Mouse (Mus musculus): ENCODE data around the gene Palm2.
A peak's percentile ranks its signal among the peaks of the same experiment; 100 is the strongest.
"Not testable (repeated sequence)": the region's sequence is repeated elsewhere in the genome, so short reads cannot be mapped to it uniquely, and the experiment has no call there.

The Palm2 gene

DNA sequence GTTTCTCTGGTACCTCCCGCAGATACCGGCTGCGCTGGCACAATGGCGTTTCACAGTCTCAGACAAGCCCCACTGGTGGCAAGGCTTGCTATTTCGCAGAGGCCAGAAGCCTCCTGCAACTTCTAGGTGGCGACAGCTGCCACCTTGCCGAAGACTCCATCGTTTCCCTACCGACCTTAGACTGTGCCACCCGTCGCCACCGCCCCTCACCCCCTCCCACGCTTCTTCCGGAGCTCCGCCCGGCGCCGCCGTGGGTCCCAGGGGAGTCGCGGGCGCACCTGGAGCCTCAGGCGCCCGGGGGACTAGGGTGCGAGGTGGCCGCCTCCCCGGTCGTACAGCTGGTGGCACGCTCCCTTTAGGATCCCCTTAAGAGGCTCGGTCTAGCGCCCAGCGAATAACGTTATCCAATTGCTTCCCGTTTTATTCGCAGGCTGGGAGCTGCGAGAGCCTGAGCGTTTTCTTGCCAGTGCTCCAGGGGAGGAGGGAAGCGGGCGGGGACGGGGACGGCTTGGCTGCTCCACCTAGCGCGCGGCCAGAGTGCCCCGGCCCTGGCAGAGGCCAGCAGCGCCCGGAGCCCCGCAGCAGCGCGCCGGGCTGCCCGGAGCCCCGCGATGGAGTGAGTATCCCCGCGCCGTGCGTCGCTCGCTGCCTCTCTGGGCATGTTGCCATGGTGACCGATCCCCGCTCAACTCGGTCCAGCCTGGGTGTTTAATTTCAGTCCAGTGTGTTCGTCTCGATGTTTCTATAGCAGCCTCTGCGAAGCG, at the start of gene Palm2:
Palm2 (plus strand) TSS at position 307 of the 764 bp plus-strand sequence.
- DNase-seq: peak; percentile 9

DNA sequence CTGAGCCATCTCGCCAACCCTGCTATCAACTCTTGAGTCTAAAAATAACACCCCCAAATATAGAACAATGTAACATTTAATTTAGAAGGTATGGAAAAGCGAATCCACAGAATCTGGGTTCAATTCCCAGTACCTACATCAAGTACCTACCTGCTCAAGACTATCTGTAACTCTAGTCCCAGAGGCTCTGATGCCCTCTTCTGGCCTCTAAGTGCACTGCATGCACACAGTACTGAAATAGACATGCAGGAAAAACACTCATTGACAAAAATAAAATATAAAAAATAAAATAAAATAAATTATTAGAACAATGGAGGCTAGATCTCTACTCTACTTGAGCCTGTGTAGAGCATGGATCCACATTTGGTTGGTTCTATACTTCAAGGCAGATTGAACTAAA, 49.7 kb upstream of the Palm2 start:
- DNase-seq: peak; percentile 10

- DNase-seq: no peak
Observed at GRCm38 (mm10) chr4:57391103-57391502, 42.9 kb upstream of the Palm2 start.

- no peak for DNase-seq
Observed at GRCm38 (mm10) chr4:57396414-57396813, 37.6 kb upstream of the Palm2 start.

- DNase-seq: not testable (repeated sequence)
Observed at GRCm38 (mm10) chr4:57412385-57412784, 21.7 kb upstream of the Palm2 start.

DNA sequence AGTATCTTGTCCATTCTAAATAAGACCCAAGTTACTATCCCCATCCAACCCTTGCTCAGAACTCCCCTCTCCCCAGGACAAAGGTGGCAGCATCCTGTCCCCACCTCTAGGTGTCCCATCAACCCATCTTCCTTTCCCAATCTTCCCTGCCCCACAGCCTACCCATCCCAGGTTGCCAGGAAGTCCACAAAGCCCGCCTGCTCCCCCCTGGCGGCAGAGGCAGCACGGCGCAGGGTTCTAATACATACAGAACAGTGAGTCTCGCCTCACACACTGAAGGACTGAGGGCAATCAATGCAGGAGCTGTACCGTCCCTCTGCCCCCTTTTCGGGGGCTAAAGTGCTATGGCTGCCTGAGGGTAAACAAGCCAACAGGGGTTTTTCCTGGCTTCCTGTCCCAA, 21.0 kb upstream of the Palm2 start:
- DNase-seq: no peak

GRCm38 (mm10) chr4:57413670-57414069, 20.4 kb upstream of the Palm2 start:
- not testable (repeated sequence) for DNase-seq

GRCm38 (mm10) chr4:57424011-57424410, 10.0 kb upstream of the Palm2 start:
- no peak for DNase-seq

GRCm38 (mm10) chr4:57428317-57428716, 5.7 kb upstream of the Palm2 start:
- DNase-seq: no peak

- no peak for DNase-seq
Observed at GRCm38 (mm10) chr4:57434705-57435360, 786 bp downstream of the Palm2 start.

- DNase-seq: no peak
Observed at GRCm38 (mm10) chr4:57436286-57436685, 2.2 kb downstream of the Palm2 start.

DNA sequence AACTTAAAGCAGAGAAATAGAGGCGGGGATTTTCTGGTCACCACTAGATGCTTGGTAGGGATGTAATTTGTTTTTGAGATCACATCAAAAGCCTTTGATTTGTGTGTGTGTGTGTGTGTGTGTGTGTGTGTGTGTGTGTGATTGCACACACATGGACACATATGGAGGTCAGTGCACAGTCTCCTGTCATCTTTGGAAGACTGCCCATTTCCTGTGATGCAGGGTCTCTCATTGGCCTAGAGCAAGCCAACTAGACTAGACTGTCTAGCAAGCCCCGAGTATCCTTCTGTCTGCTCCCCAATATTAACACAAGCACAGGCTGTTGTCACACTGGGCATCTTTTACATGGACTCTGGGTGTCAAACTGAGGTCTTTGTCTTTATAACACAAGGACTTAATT, 12.0 kb downstream of the Palm2 start:
- no peak for DNase-seq

GRCm38 (mm10) chr4:57446854-57447444, 12.9 kb downstream of the Palm2 start:
- no peak for DNase-seq

DNA sequence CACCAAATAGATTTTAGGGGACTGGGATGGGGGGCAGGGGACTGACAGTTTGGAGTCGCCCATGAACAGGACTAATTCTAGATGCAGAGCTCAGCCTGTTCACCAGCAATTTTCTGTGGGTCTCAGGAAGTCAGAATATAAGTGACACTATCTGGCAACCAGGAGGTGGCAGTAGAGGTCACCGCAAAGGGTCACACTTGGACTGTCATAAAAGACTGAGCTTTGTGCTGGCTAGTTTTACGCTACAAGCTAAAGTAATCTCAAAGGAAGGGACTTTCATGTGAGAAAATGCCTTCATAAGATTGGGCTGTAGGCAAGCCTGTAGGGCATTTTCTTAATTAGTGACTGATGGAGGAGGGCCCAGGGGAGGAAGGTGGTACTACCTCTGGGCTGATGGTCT, 17.8 kb downstream of the Palm2 start:
- peak; percentile 31 for DNase-seq

- DNase-seq: no peak
Observed at GRCm38 (mm10) chr4:57452661-57453060, 18.6 kb downstream of the Palm2 start.

DNA sequence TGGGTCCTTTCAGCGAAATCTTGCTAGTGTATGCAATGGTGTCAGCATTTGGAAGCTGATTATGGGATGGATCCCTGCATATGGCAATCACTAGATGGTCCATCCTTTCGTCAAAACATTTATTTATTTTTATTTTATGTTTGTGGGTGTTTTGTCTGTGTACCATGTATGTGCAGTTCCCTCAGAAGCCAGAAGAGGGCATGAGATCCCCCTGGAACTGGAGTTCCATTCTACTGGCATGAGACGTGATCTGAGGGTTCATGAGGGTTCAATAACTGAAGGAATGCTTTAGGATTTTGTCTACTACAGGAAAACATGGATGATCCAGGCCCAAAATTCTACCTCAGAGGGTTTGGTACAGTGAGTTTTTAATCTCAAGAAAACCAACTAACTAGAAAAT, 28.3 kb downstream of the Palm2 start:
- DNase-seq: peak; percentile 26

DNA sequence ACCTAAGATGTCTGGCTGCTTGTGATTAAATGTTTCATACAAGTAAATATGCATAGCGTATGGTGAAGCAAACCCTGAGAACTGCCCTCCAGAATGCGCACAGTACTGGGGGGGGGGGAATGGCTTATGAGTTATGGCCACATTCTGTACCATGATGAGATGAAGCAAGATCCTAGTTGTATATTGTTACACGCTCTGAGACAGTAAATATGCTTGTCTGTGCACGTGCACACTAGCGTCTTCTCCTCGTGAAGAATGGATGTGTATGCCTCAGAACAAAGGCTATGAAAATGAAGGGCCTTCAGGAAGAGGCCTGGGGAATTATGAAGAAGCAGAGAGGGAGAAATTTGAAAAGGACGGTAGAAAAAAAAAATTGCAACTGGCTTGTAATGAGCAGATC, 48.4 kb downstream of the Palm2 start:
- DNase-seq: no peak

DNA sequence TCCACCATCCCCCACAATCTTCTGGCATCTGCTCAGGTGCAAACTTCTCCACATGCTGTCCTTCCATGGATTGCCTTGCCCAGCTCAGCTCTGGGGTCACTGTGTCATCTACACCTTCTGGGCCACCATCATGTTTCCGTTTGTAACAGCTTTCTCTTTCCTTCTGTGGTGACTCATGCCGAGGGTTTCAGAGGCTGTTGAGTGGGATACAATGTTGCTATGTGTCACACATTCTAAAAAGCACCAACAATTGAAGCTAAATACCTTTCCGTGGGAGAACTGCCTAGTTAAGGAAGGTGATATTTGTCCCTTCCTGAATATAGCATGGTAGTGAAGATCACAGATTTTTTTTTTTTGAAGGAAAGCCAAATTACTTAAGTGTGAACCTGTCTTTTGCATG, 52.3 kb downstream of the Palm2 start:
- DNase-seq: no peak

DNA sequence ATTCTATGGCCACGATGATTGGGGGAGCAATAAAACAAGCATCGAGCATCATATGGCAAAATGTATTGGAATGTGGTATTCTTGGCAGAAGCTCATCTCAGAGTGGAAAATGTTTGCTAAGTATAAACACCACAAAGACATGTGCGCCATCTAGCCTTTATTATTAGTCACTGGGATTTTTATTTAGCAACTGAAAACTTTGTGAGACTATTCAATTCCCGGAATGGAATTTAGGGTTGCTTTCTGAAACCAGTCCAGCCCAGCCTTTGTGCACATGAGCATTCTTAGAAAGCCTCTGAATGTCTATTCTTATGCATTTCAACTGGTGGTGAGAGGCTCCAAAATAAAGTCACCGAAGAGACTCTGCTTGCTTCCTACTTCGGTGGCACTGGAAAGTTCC, 55.8 kb downstream of the Palm2 start:
- DNase-seq: no peak

DNA sequence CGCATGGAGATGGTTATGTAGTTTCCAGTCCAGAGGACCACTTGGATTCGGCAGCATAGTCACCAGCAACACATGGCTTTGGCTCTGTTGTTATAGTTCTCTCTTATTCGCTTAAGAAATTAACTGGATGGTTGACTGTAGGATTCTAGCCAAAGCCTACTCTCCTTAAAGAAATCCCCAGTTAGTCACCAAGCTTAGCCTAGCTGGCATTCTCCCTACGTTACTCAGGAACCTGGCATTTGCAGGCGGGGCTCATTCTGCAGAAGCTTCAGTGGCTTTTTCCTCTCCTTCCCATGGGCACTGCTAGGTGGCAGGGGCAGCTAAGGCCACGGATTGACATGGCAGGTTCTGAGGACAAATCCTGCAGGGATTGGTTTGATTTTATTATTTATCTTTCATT, 70.7 kb downstream of the Palm2 start:
- DNase-seq: no peak

GRCm38 (mm10) chr4:57510576-57510975, 76.5 kb downstream of the Palm2 start:
- DNase-seq: peak; percentile 11

DNA sequence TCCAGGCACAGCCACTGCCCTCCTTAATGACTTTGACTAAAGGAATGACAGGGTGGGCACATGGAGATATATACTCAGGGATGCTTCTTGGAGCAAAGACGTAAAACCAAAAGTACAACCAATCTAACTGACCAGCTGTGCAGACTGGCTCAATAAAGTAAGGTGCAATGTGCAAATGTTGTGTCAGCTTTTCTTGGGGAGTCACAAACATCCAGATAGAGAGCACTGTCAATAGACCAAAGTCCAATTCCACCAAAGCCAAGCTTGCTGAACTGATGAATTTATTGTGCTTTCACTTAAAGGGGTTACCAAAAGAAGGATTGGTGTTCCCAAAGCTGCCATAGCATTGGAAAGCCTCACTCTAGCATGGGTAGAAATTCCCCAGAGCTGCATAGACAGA, 77.7 kb downstream of the Palm2 start:
- DNase-seq: peak; percentile 57

- no peak for DNase-seq
Observed at GRCm38 (mm10) chr4:57513241-57513933, 79.3 kb downstream of the Palm2 start.

Measured in kidney, adult 9 months (tissue).